Mouse (Mus musculus): ENCODE results near the gene Ppm1m. TPM values are rescaled to one million over a fixed set of nuclear protein-coding genes. Genes with fewer than 3 reads are reported as not detected.

Gene Ppm1m
- polyA plus RNA-seq, 1 experiment = 28.5 TPM

DNA sequence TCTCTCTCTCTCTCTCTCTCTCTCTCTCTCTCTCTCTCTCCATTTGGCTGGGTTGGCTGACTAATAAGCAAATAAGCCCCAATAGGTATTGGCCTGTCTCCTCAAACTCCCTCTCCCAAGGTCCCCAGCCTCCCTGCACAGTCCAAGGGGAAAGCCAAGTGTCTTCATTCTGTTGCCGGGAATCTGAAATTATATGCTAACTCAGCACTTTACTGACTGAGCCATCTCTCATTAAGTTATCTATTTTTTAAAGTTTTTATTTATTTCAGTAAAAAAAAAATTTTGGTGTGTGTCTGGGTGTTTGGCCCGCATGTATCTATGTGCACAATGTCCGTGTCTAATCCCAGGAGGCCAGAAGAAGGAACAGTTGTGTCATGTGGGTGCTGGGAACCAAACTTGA is 2.3 kb upstream of the Ppm1m start:
- peaks cover 12% of the 10 kb centered on the region for H3K4me1 ChIP-seq (ENCODE audit: control insufficient read depth, insufficient read depth, low read length)
- no peak overlapping the region for H3K27ac ChIP-seq (ENCODE audit: insufficient read depth, low read depth, low read length)
- no peak for TF ChIP-seq POLR2A (IDR thresholded peaks at IDR 0.05; ENCODE audit: low read depth, low read length)
- no peak for TF ChIP-seq CTCF (conservative IDR thresholded peaks at IDR 0.05; ENCODE audit: insufficient read depth, insufficient read length, low read depth, low read length)
- no peaks in the 10 kb centered on the region for H3K36me3 ChIP-seq (ENCODE audit: control insufficient read depth, insufficient read depth, low read length)
- H3K4me3 ChIP-seq (ENCODE audit: insufficient read depth, low read depth, low read length) = no peak overlapping the region
- 79% methylated on average over 3 of the region's 3 CpGs for WGBS
- H3K27me3 ChIP-seq (replicated peaks; ENCODE audit: control insufficient read depth, insufficient read depth, low read length) = no peaks in the 10 kb centered on the region
- no peak for DNase-seq

DNA sequence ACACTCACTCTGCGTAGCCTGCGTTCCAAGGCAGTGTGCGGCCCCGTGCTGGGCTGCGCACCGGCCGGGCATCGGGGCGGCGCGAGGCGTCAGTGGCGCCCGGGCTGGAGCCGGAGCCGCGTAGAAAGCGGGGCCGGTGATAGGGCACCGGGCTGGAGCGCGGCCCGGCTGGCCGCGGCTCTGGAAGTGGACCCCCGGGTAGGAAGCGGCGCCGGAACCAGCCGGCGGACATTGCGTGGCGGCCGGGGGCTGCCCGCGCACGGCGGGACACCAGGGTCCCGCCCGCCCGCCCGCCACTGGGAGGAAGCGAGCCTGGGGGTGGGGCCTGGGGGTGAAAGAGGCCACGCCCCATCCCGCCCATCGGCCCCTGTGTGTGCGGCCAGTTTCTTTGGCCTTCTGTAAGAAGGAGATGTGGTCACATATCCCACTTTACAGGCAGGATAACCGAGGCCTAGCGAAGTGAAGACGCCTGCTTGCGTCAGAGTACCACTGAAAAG is 536 bp downstream of the Ppm1m start:
- DNase-seq = peak; percentile 87
- H3K27me3 ChIP-seq (replicated peaks; ENCODE audit: control insufficient read depth, insufficient read depth, low read length) = no peaks in the 10 kb centered on the region
- no peaks in the 10 kb centered on the region for H3K36me3 ChIP-seq (ENCODE audit: control insufficient read depth, insufficient read depth, low read length)
- no peak for TF ChIP-seq CTCF (conservative IDR thresholded peaks at IDR 0.05; ENCODE audit: insufficient read depth, insufficient read length, low read depth, low read length)
- no peak for TF ChIP-seq POLR2A (IDR thresholded peaks at IDR 0.05; ENCODE audit: low read depth, low read length)
- H3K4me3 ChIP-seq (ENCODE audit: insufficient read depth, low read depth, low read length) = peak overlapping the region; percentile 52
- H3K27ac ChIP-seq (ENCODE audit: insufficient read depth, low read depth, low read length) = peak overlapping the region; percentile 5; the same call in 1 of the 2 replicates
- H3K4me1 ChIP-seq (ENCODE audit: control insufficient read depth, insufficient read depth, low read length) = peaks cover 12% of the 10 kb centered on the region
- 1% methylated on average over 51 of the region's 51 CpGs for WGBS

GRCm38 (mm10) chr9:106197732-106198131 is 1.8 kb downstream of the Ppm1m start:
- H3K4me1 ChIP-seq (ENCODE audit: control insufficient read depth, insufficient read depth, low read length) = peaks cover 6% of the 10 kb centered on the region; the same call in 1 of the 2 replicates
- H3K27ac ChIP-seq (ENCODE audit: insufficient read depth, low read depth, low read length) = no peak overlapping the region
- TF ChIP-seq CTCF (conservative IDR thresholded peaks at IDR 0.05; ENCODE audit: insufficient read depth, insufficient read length, low read depth, low read length) (no peak), POLR2A (IDR thresholded peaks at IDR 0.05; ENCODE audit: low read depth, low read length) (no peak)
- H3K27me3 ChIP-seq (replicated peaks; ENCODE audit: control insufficient read depth, insufficient read depth, low read length) = no peaks in the 10 kb centered on the region
- no peak overlapping the region for H3K4me3 ChIP-seq (ENCODE audit: insufficient read depth, low read depth, low read length)
- no peak for DNase-seq
- H3K36me3 ChIP-seq (ENCODE audit: control insufficient read depth, insufficient read depth, low read length) = no peaks in the 10 kb centered on the region
- 96% methylated on average over 9 of the region's 9 CpGs for WGBS

DNA sequence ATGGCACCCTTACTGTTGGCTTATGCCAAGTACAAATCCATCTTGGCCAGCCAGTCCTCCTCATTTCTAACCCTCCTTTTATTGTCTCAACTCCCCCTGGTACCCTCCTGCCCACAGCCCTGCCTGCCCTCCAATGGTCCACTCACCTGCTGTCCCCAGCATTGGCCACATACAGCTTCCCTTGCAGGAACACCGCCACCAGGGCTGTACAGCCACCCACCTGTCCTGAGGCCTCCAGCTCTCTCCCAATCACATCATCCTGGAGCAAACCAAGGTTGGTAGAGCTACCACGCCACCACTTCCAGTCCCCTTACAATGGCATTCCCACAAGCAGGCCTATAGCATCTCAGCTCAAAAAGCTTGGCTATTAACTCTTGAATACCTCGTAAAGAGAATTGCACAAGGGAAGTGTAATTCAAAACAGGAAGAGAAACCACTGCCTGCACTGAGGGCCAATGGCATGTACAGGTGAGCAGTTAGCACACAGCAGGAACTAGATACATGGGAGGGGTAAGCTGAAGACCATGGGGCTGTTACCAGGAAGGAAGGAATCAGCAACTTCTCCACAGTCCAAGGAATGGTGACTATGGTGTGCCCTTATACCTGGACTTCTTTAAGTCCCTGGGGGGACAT is 2.3 kb downstream of the Ppm1m start:
- WGBS = 91% methylated on average over 3 of the region's 3 CpGs
- Histone ChIP-seq H3K36me3 (ENCODE audit: control insufficient read depth, insufficient read depth, low read length) (no peaks in the 10 kb centered on the region), H3K4me1 (ENCODE audit: control insufficient read depth, insufficient read depth, low read length) (peaks cover 2% of the 10 kb centered on the region; the same call in 1 of the 2 replicates), H3K27ac (ENCODE audit: insufficient read depth, low read depth, low read length) (no peak overlapping the region), H3K4me3 (ENCODE audit: insufficient read depth, low read depth, low read length) (no peak overlapping the region), H3K27me3 (replicated peaks; ENCODE audit: control insufficient read depth, insufficient read depth, low read length) (no peaks in the 10 kb centered on the region)
- DNase-seq = no peak
- TF ChIP-seq POLR2A (IDR thresholded peaks at IDR 0.05; ENCODE audit: low read depth, low read length) (no peak), CTCF (conservative IDR thresholded peaks at IDR 0.05; ENCODE audit: insufficient read depth, insufficient read length, low read depth, low read length) (no peak)

GRCm38 (mm10) chr9:106195693-106196092 is 3.9 kb downstream of the Ppm1m start:
- Histone ChIP-seq H3K27me3 (replicated peaks; ENCODE audit: control insufficient read depth, insufficient read depth, low read length) (no peaks in the 10 kb centered on the region), H3K4me3 (ENCODE audit: insufficient read depth, low read depth, low read length) (no peak overlapping the region), H3K4me1 (ENCODE audit: control insufficient read depth, insufficient read depth, low read length) (no peaks in the 10 kb centered on the region), H3K27ac (ENCODE audit: insufficient read depth, low read depth, low read length) (no peak overlapping the region), H3K36me3 (ENCODE audit: control insufficient read depth, insufficient read depth, low read length) (peaks cover 2% of the 10 kb centered on the region; the same call in 1 of the 2 replicates)
- 85% methylated on average over 8 of the region's 8 CpGs for WGBS
- DNase-seq = peak; percentile 25
- TF ChIP-seq POLR2A (IDR thresholded peaks at IDR 0.05; ENCODE audit: low read depth, low read length) (no peak), CTCF (conservative IDR thresholded peaks at IDR 0.05; ENCODE audit: insufficient read depth, insufficient read length, low read depth, low read length) (no peak)

DNA sequence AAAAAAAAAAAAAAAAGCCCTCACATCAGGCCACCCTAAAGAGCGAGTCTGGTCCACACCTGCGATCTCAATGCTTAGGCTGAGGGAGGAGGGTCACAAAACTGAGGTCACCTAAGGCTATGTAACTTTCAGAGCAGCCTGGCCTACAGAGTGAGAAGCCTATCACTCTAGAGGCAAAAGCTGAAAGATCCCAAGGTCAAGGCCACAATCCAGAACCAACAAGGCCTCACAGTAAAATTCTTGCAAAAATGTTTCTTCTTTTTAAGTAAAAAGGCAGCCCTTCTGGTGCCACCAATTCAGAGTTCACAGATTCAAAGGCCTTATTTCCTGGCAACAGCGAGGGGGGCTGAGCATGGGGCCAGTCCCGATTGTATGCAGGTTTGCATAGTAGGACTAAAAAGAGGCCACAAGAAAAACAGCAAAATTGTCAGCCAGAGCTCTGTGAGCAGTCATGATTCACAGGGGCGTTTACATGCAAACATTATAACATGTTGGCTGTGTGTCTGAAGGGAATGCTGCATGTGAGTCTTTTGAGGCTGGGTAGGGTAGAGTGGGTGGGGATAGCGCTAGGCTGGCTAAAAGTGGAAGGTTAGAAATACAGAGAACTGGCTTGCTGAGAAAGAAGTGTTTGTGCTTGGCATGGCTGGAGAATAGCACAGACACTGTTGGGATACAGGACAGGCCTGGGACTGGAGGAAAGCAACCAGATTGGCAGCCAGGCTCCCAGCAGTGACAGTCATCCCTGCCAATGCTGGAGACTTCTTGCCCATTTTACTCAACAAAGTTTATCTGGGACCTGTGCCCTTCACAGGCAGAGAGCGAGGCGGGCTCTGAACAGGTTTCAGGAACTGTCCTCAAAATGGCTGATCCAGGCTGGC is 5.4 kb downstream of the Ppm1m start:
- Histone ChIP-seq H3K27ac (ENCODE audit: insufficient read depth, low read depth, low read length) (no peak overlapping the region), H3K4me3 (ENCODE audit: insufficient read depth, low read depth, low read length) (no peak overlapping the region), H3K36me3 (ENCODE audit: control insufficient read depth, insufficient read depth, low read length) (peaks cover 6% of the 10 kb centered on the region), H3K27me3 (replicated peaks; ENCODE audit: control insufficient read depth, insufficient read depth, low read length) (no peaks in the 10 kb centered on the region), H3K4me1 (ENCODE audit: control insufficient read depth, insufficient read depth, low read length) (no peaks in the 10 kb centered on the region)
- WGBS = 90% methylated on average over 8 of the region's 8 CpGs
- TF ChIP-seq POLR2A (IDR thresholded peaks at IDR 0.05; ENCODE audit: low read depth, low read length) = no peak
- TF ChIP-seq CTCF (conservative IDR thresholded peaks at IDR 0.05; ENCODE audit: insufficient read depth, insufficient read length, low read depth, low read length) = no peak
- DNase-seq = no peak

GRCm38 (mm10) chr9:106192998-106193397 is 6.5 kb downstream of the Ppm1m start:
- no peaks in the 10 kb centered on the region for H3K27me3 ChIP-seq (replicated peaks; ENCODE audit: control insufficient read depth, insufficient read depth, low read length)
- H3K4me3 ChIP-seq (ENCODE audit: insufficient read depth, low read depth, low read length) = no peak overlapping the region
- DNase-seq = no peak
- 72% methylated on average over 1 of the region's 1 CpGs for WGBS
- H3K36me3 ChIP-seq (ENCODE audit: control insufficient read depth, insufficient read depth, low read length) = peaks cover 8% of the 10 kb centered on the region
- no peak overlapping the region for H3K27ac ChIP-seq (ENCODE audit: insufficient read depth, low read depth, low read length)
- H3K4me1 ChIP-seq (ENCODE audit: control insufficient read depth, insufficient read depth, low read length) = no peaks in the 10 kb centered on the region
- TF ChIP-seq POLR2A (IDR thresholded peaks at IDR 0.05; ENCODE audit: low read depth, low read length) (no peak), CTCF (conservative IDR thresholded peaks at IDR 0.05; ENCODE audit: insufficient read depth, insufficient read length, low read depth, low read length) (no peak)

All from kidney, adult 2 months (tissue).